9 mouse cellular contexts compared by ENCODE assay signal in genomic region chrX:164419955-164420354, GRCm38 (mm10). TPM values are rescaled to one million over a fixed set of nuclear protein-coding genes. Genes with fewer than 3 reads are reported as not detected.
DNase-seq lines count a peak whose midpoint lies in the region; ATAC-seq and TF ChIP-seq lines count a peak whose summit lies in the region.
"Had no signal": no experiment of that assay in that cellular context is flagged by ENCODE, and none has a peak within 500 bp of the region (broad histone marks: within the 10 kb centered on the region; RNA-seq: fewer than 3 reads in every experiment).

No protein-coding gene starts in this region.

- no peak for DNase-seq in left cerebral cortex, adult 2 months (ENCODE audit: extremely low spot score in 1 of 2, low spot score in 2 of 2)
- no peak for DNase-seq in left cerebral cortex, adult 11 months (ENCODE audit: low spot score)
- no peak for DNase-seq in urinary bladder, postnatal 36 days (ENCODE audit: low spot score in 2 of 2)
- DNase-seq in kidney, postnatal 10 days: no peak

- peak overlapping the region; percentile 58 for H3K4me2 ChIP-seq in embryonic facial prominence, embryonic 13.5 days
- peak overlapping the region; percentile 61 for H3K4me2 ChIP-seq in intestine, postnatal 0 days (replicated peaks; ENCODE audit: low read depth)
- peak overlapping the region; percentile 62 for H3K4me2 ChIP-seq in neural tube, embryonic 13.5 days

- intact Hi-C loops in left cerebral cortex, adult 2 months (cut with DNase I): loop anchor here (1.0 to 2.0 kb wide), 3 partner anchors 17 to 344 kb away; partner anchors contain the start of genes Asb11 and Siah1b

- ATAC-seq in embryonic facial prominence, embryonic 13.5 days (ENCODE audit: insufficient number of reproducible peaks, insufficient read depth, low FRiP score, low TSS enrichment, low read depth): peak; percentile 15; the same call in 1 of the 2 replicates
- ATAC-seq in intestine, postnatal 0 days: no peak
- ATAC-seq in neural tube, embryonic 13.5 days (ENCODE audit: low read depth): peak; percentile 49; the same call in 1 of the 2 replicates
- ATAC-seq in CD4-positive, CD25-positive, alpha-beta regulatory T cell, adult 4 months: no peak

- peak overlapping the region; percentile 62 for H3K4me3 ChIP-seq in left cerebral cortex, adult 2 months
- H3K4me3 ChIP-seq in embryonic facial prominence, embryonic 13.5 days: peak overlapping the region; percentile 57
- peak overlapping the region; percentile 58 for H3K4me3 ChIP-seq in intestine, postnatal 0 days (ENCODE audit: low read depth, low read length)
- H3K4me3 ChIP-seq in neural tube, embryonic 13.5 days: peak overlapping the region; percentile 53

- peak overlapping the region; percentile 75 for H3K9ac ChIP-seq in embryonic facial prominence, embryonic 13.5 days
- peak overlapping the region; percentile 54 for H3K9ac ChIP-seq in intestine, postnatal 0 days (ENCODE audit: low read depth, low read length)
- peak overlapping the region; percentile 73 for H3K9ac ChIP-seq in neural tube, embryonic 13.5 days

- WGBS in embryonic facial prominence, embryonic 13.5 days: 24% methylated on average over 13 of the region's 13 CpGs
- 26% methylated on average over 13 of the region's 13 CpGs for WGBS in intestine, postnatal 0 days
- WGBS in neural tube, embryonic 13.5 days: 20% methylated on average over 13 of the region's 13 CpGs

- peaks cover 6% of the 10 kb centered on the region; the same call in 1 of the 2 replicates for H3K36me3 ChIP-seq in embryonic facial prominence, embryonic 13.5 days
- no peaks in the 10 kb centered on the region for H3K36me3 ChIP-seq in intestine, postnatal 0 days (ENCODE audit: control insufficient read depth, insufficient read depth)
- 0 out of 2 replicates have a peak, but pooled peaks cover 4% of the 10 kb centered on the region for H3K36me3 ChIP-seq in neural tube, embryonic 13.5 days

- H3K27ac ChIP-seq in left cerebral cortex, adult 2 months: peak overlapping the region; percentile 72; the same call in 1 of the 2 replicates
- peak overlapping the region; percentile 75; the same call in 1 of the 2 replicates for H3K27ac ChIP-seq in embryonic facial prominence, embryonic 13.5 days
- H3K27ac ChIP-seq in intestine, postnatal 0 days (ENCODE audit: low read depth, low read length): peak overlapping the region; percentile 64
- peak overlapping the region; percentile 59 for H3K27ac ChIP-seq in neural tube, embryonic 13.5 days (replicated peaks)

- peaks cover 8% of the 10 kb centered on the region for H3K4me1 ChIP-seq in embryonic facial prominence, embryonic 13.5 days
- no peaks in the 10 kb centered on the region for H3K4me1 ChIP-seq in intestine, postnatal 0 days (replicated peaks; ENCODE audit: control insufficient read depth, insufficient read depth, low read length)
- peaks cover 11% of the 10 kb centered on the region for H3K4me1 ChIP-seq in neural tube, embryonic 13.5 days (replicated peaks)

- H3K27me3 ChIP-seq in embryonic facial prominence, embryonic 13.5 days: peaks cover 30% of the 10 kb centered on the region
- no peaks in the 10 kb centered on the region for H3K27me3 ChIP-seq in intestine, postnatal 0 days (replicated peaks; ENCODE audit: control insufficient read depth, insufficient read depth, low read length)
- H3K27me3 ChIP-seq in neural tube, embryonic 13.5 days: peaks cover 23% of the 10 kb centered on the region

- TF ChIP-seq CTCF in left cerebral cortex, adult 2 months (IDR thresholded peaks at IDR 0.05): no peak
- no peak for TF ChIP-seq CTCF in intestine, postnatal 0 days (IDR thresholded peaks at IDR 0.05; ENCODE audit: low read depth)

- no peaks in the 10 kb centered on the region for H3K9me3 ChIP-seq in embryonic facial prominence, embryonic 13.5 days
- H3K9me3 ChIP-seq in intestine, postnatal 0 days (ENCODE audit: control insufficient read depth): no peaks in the 10 kb centered on the region
- no peaks in the 10 kb centered on the region for H3K9me3 ChIP-seq in neural tube, embryonic 13.5 days

RNA-seq across cellular contexts. Expression of gene Piga, which starts 0.4 kb away (rescaled TPM):
- total RNA-seq in left cerebral cortex, adult 2 months (2021): 1 to 10 TPM; 5.3 to 5.5 TPM
- polyA plus RNA-seq in embryonic facial prominence, embryonic 13.5 days (2015; fragmentation: Nextera tagmentation; extraction: Ambion mirVana): 12.3 and 15.0 TPM in 2 replicates
- polyA plus RNA-seq in intestine, postnatal 0 days (2015; fragmentation: Nextera tagmentation; extraction: Ambion mirVana): 8.2 and 8.8 TPM in 2 replicates
- polyA plus RNA-seq in neural tube, embryonic 13.5 days (2015; fragmentation: Nextera tagmentation; extraction: Ambion mirVana): 7.9 and 8.3 TPM in 2 replicates
- polyA plus RNA-seq in CD4-positive, CD25-positive, alpha-beta regulatory T cell, adult 4 months (2017; shearing (Covaris generic)): 1 to 10 TPM; 7.7 to 8.3 TPM

RNA-seq across cellular contexts. Expression of gene Asb11, which starts 16.8 kb away (rescaled TPM):
- 1 to 10 TPM; 3.9 to 7.0 TPM for total RNA-seq in left cerebral cortex, adult 2 months (2021)
- polyA plus RNA-seq in embryonic facial prominence, embryonic 13.5 days (2015; fragmentation: Nextera tagmentation; extraction: Ambion mirVana): not detected in 2 replicates
- 8.8 and 9.9 TPM in 2 replicates for polyA plus RNA-seq in intestine, postnatal 0 days (2015; fragmentation: Nextera tagmentation; extraction: Ambion mirVana)
- polyA plus RNA-seq in neural tube, embryonic 13.5 days (2015; fragmentation: Nextera tagmentation; extraction: Ambion mirVana): not detected in 2 replicates
- polyA plus RNA-seq in CD4-positive, CD25-positive, alpha-beta regulatory T cell, adult 4 months (2017; shearing (Covaris generic)): not detected
- total RNA-seq: adrenal gland, postnatal 36 days had no signal

RNA-seq across cellular contexts. Expression of gene Vegfd, which starts 46.8 kb away (rescaled TPM):
- 1 to 10 TPM; 1.5 to 2.6 TPM for total RNA-seq in left cerebral cortex, adult 2 months (2021)
- polyA plus RNA-seq in embryonic facial prominence, embryonic 13.5 days (2015; fragmentation: Nextera tagmentation; extraction: Ambion mirVana): 2.4 and 3.1 TPM in 2 replicates
- polyA plus RNA-seq in intestine, postnatal 0 days (2015; fragmentation: Nextera tagmentation; extraction: Ambion mirVana): 1.2 and 1.6 TPM in 2 replicates
- polyA plus RNA-seq in neural tube, embryonic 13.5 days (2015; fragmentation: Nextera tagmentation; extraction: Ambion mirVana): 0.99 and 1.5 TPM in 2 replicates
- polyA plus RNA-seq in CD4-positive, CD25-positive, alpha-beta regulatory T cell, adult 4 months (2017; shearing (Covaris generic)): not detected

Comparison
In these comparisons a context has a peak if more than half of its experiments do, and no peak if none do; other contexts are left out.
1. ATAC-seq: peak in embryonic facial prominence, embryonic 13.5 days (single experiment) and neural tube, embryonic 13.5 days (single experiment); none in intestine, postnatal 0 days (single experiment) and CD4-positive, CD25-positive, alpha-beta regulatory T cell, adult 4 months (single experiment).
2. Peak in every context shown above with its lines, with median percentiles within 50 percentile points of each other: H3K27ac ChIP-seq, H3K4me3 ChIP-seq, H3K4me2 ChIP-seq and H3K9ac ChIP-seq.